12 mouse cellular contexts compared by ENCODE assay signal in genomic region chr3:41574720-41575435, GRCm38 (mm10). TPM values are rescaled to one million over a fixed set of nuclear protein-coding genes. Genes with fewer than 3 reads are reported as not detected.
DNase-seq lines count a peak whose midpoint lies in the region; ATAC-seq and TF ChIP-seq lines count a peak whose summit lies in the region.
"Had no signal": no experiment of that assay in that cellular context is flagged by ENCODE, and none has a peak within 500 bp of the region (broad histone marks: within the 10 kb centered on the region; RNA-seq: fewer than 3 reads in every experiment).

No protein-coding gene starts in this region.

- no peak overlapping the region for H3K4me2 ChIP-seq in hindbrain, embryonic 11.5 days (replicated peaks; ENCODE audit: low read depth, low read length)
- H3K4me2 ChIP-seq in heart, embryonic 12.5 days = peak overlapping the region; percentile 31
- H3K4me2 ChIP-seq in hindbrain, embryonic 14.5 days (replicated peaks) = no peak overlapping the region

- DNase-seq in hindbrain, embryonic 11.5 days (ENCODE audit: low spot score) = no peak
- DNase-seq in hindbrain, embryonic 10.5 days (ENCODE audit: low spot score) = no peak
- peak; percentile 53 for DNase-seq in kidney, postnatal 10 days
- no peak for DNase-seq in layer of hippocampus, adult 8-10 months (ENCODE audit: low spot score in 2 of 2)
- DNase-seq in frontal cortex, adult 2 months (ENCODE audit: extremely low spot score in 1 of 2, low spot score in 1 of 2) = no peak
- no peak for DNase-seq in hindbrain, embryonic 14.5 days (ENCODE audit: low spot score)
- DNase-seq: cerebellum, adult 11-12 months; gastrocnemius, postnatal 10 days; lung, adult 2 months; thymus, postnatal 4 days had no signal

- H3K27me3 ChIP-seq in hindbrain, embryonic 11.5 days (ENCODE audit: control insufficient read depth, insufficient read depth, low read length) = no peaks in the 10 kb centered on the region
- H3K27me3 ChIP-seq in hindbrain, embryonic 10.5 days (ENCODE audit: insufficient read depth, poor library complexity, severe bottlenecking) = no peaks in the 10 kb centered on the region
- H3K27me3 ChIP-seq in E14TG2a.4 (ENCODE audit: insufficient read depth, low read length) = no peaks in the 10 kb centered on the region
- no peaks in the 10 kb centered on the region for H3K27me3 ChIP-seq in heart, embryonic 12.5 days (replicated peaks)
- H3K27me3 ChIP-seq in hindbrain, embryonic 14.5 days (ENCODE audit: control insufficient read depth, insufficient read depth, low read length) = no peaks in the 10 kb centered on the region

- no peak for TF ChIP-seq CTCF in E14TG2a.4 (conservative IDR thresholded peaks at IDR 0.05; ENCODE audit: low read length)

- no peak overlapping the region for H3K4me3 ChIP-seq in hindbrain, embryonic 11.5 days (ENCODE audit: low read depth, low read length)
- no peak overlapping the region for H3K4me3 ChIP-seq in hindbrain, embryonic 10.5 days
- H3K4me3 ChIP-seq in E14TG2a.4 (replicated peaks; ENCODE audit: low read length) = peak overlapping the region; percentile 5; the same call in 1 of the 2 replicates
- no peak overlapping the region for H3K4me3 ChIP-seq in heart, embryonic 12.5 days
- H3K4me3 ChIP-seq in hindbrain, embryonic 14.5 days (replicated peaks; ENCODE audit: low read length) = no peak overlapping the region

- ATAC-seq in hindbrain, embryonic 11.5 days (ENCODE audit: low FRiP score) = no peak
- ATAC-seq in heart, embryonic 12.5 days (ENCODE audit: insufficient number of reproducible peaks, low FRiP score) = no peak
- ATAC-seq in hindbrain, embryonic 14.5 days (ENCODE audit: low FRiP score) = no peak

- H3K4me1 ChIP-seq in hindbrain, embryonic 11.5 days (replicated peaks; ENCODE audit: control insufficient read depth, insufficient read depth, low read length) = 0 out of 2 replicates have a peak, but pooled peaks cover 2% of the 10 kb centered on the region
- H3K4me1 ChIP-seq in hindbrain, embryonic 10.5 days (replicated peaks) = peaks cover 68% of the 10 kb centered on the region
- H3K4me1 ChIP-seq in E14TG2a.4 (replicated peaks; ENCODE audit: low read depth, low read length) = peaks cover 100% of the 10 kb centered on the region
- H3K4me1 ChIP-seq in heart, embryonic 12.5 days (replicated peaks) = peaks cover 79% of the 10 kb centered on the region
- no peaks in the 10 kb centered on the region for H3K4me1 ChIP-seq in hindbrain, embryonic 14.5 days (replicated peaks; ENCODE audit: control insufficient read depth, insufficient read depth, low read length)

- no peaks in the 10 kb centered on the region for H3K36me3 ChIP-seq in hindbrain, embryonic 11.5 days (ENCODE audit: control insufficient read depth, insufficient read depth, low read length)
- no peaks in the 10 kb centered on the region for H3K36me3 ChIP-seq in hindbrain, embryonic 10.5 days
- H3K36me3 ChIP-seq in E14TG2a.4 (ENCODE audit: insufficient read depth, low read length) = peaks cover 100% of the 10 kb centered on the region
- H3K36me3 ChIP-seq in heart, embryonic 12.5 days = no peaks in the 10 kb centered on the region
- H3K36me3 ChIP-seq in hindbrain, embryonic 14.5 days (replicated peaks; ENCODE audit: control insufficient read depth, insufficient read depth) = no peaks in the 10 kb centered on the region

- WGBS in hindbrain, embryonic 11.5 days = 70% methylated on average over 7 of the region's 7 CpGs
- WGBS in hindbrain, embryonic 10.5 days = 72% methylated on average over 7 of the region's 7 CpGs
- 43% methylated on average over 7 of the region's 7 CpGs for WGBS in heart, embryonic 12.5 days
- WGBS in hindbrain, embryonic 14.5 days = 79% methylated on average over 7 of the region's 7 CpGs

- H3K9ac ChIP-seq in hindbrain, embryonic 11.5 days (ENCODE audit: low read depth, low read length) = no peak overlapping the region
- no peak overlapping the region; the same call in 1 of the 2 replicates for H3K9ac ChIP-seq in heart, embryonic 12.5 days
- no peak overlapping the region for H3K9ac ChIP-seq in hindbrain, embryonic 14.5 days

- no peaks in the 10 kb centered on the region for H3K9me3 ChIP-seq in hindbrain, embryonic 11.5 days (ENCODE audit: control insufficient read depth, low read length)
- H3K9me3 ChIP-seq in hindbrain, embryonic 10.5 days = no peaks in the 10 kb centered on the region
- H3K9me3 ChIP-seq in E14TG2a.4 (ENCODE audit: low read length) = no peaks in the 10 kb centered on the region
- no peaks in the 10 kb centered on the region for H3K9me3 ChIP-seq in heart, embryonic 12.5 days (replicated peaks)
- no peaks in the 10 kb centered on the region for H3K9me3 ChIP-seq in hindbrain, embryonic 14.5 days (ENCODE audit: control insufficient read depth, low read length)

- H3K27ac ChIP-seq in hindbrain, embryonic 11.5 days (ENCODE audit: low read depth, low read length) = 0 out of 2 replicates have a peak overlapping the region, but pooled peaks have one; percentile 10
- H3K27ac ChIP-seq in hindbrain, embryonic 10.5 days = no peak overlapping the region
- peak overlapping the region; percentile 67 for H3K27ac ChIP-seq in heart, embryonic 12.5 days (ENCODE audit: poor library complexity, severe bottlenecking)
- H3K27ac ChIP-seq in hindbrain, embryonic 14.5 days = no peak overlapping the region

RNA-seq across cellular contexts. Expression of gene Jade1, which starts 19.3 kb away (rescaled TPM):
- polyA plus RNA-seq in hindbrain, embryonic 11.5 days (2014; fragmentation: Nextera tagmentation; extraction: Ambion mirVana) = 12.1 and 13.0 TPM in 2 replicates
- 12.2 and 19.1 TPM in 2 replicates for polyA plus RNA-seq in hindbrain, embryonic 10.5 days (2016; fragmentation: Nextera tagmentation; extraction: Ambion mirVana)
- 17.4 and 19.3 TPM in 2 replicates for polyA plus RNA-seq in heart, embryonic 12.5 days (2016; fragmentation: Nextera tagmentation; extraction: Ambion mirVana)
- 10 to 100 TPM; 32.3 to 41.8 (median 37.1) TPM for total RNA-seq in layer of hippocampus, adult 8-10 months (2022)
- polyA plus RNA-seq in frontal cortex, adult 2 months (2012; rRNA removed) = 31.3 and 31.4 TPM in 2 replicates
- polyA plus RNA-seq in hindbrain, embryonic 14.5 days (2014; fragmentation: Nextera tagmentation; extraction: Ambion mirVana) = 13.3 and 16.6 TPM in 2 replicates

Comparison
In these comparisons a context has a peak if more than half of its experiments do, and no peak if none do; other contexts are left out.
1. H3K27ac ChIP-seq: peak in hindbrain, embryonic 11.5 days (single experiment) and heart, embryonic 12.5 days (single experiment); none in hindbrain, embryonic 10.5 days (single experiment) and hindbrain, embryonic 14.5 days (single experiment).